Mouse (Mus musculus) midbrain, embryonic 11.5 days (tissue): Measurements from ENCODE around the gene Tgfbr3l. TPM values are rescaled to one million over a fixed set of nuclear protein-coding genes. Genes with fewer than 3 reads are reported as not detected.

Source experiments
- ATAC-seq: fragments of 200-750 bp; cut with Nextera tagmentation; 2 replicates; pipeline ENCODE4 v1.8.0; 2017; ENCODE audit warnings: moderate TSS enrichment, moderate library complexity; ENCODE audit not compliant: low FRiP score
- DNase-seq: peaks from one replicate; pipeline ENCODE4 v3.0.0; 2015; ENCODE audit warnings: low spot score; ENCODE audit errors: missing footprints
- H3K27ac ChIP-seq: fragments of 300-500 bp; sonication (generic); 2 replicates; pipeline ENCODE4 v1.5.1; 2014; ENCODE audit warnings: low read depth, low read length
- H3K27me3 ChIP-seq: fragments of 300-500 bp; sonication (generic); 2 replicates; pipeline ENCODE4 v1.6.1; 2014; ENCODE audit warnings: mild to moderate bottlenecking, low read length, moderate library complexity, mixed read lengths; ENCODE audit not compliant: control insufficient read depth, insufficient read depth
- H3K36me3 ChIP-seq: fragments of 300-500 bp; sonication (generic); 2 replicates; pipeline ENCODE4 v1.6.1; 2014; ENCODE audit warnings: mild to moderate bottlenecking, low read length, moderate library complexity, mixed read lengths; ENCODE audit not compliant: control insufficient read depth, insufficient read depth
- H3K4me1 ChIP-seq: fragments of 300-500 bp; sonication (generic); 2 replicates; pipeline ENCODE4 v1.6.1; 2014; ENCODE audit warnings: low read length; ENCODE audit not compliant: control insufficient read depth, insufficient read depth
- H3K4me2 ChIP-seq: fragments of 300-500 bp; sonication (generic); 2 replicates; pipeline ENCODE4 v1.6.1; 2014; ENCODE audit warnings: mild to moderate bottlenecking, moderate library complexity
- H3K4me3 ChIP-seq: fragments of 300-500 bp; sonication (generic); 2 replicates; pipeline ENCODE4 v1.5.1; 2014; ENCODE audit warnings: low read depth, low read length
- H3K9ac ChIP-seq: fragments of 300-500 bp; sonication (generic); 2 replicates; pipeline ENCODE4 v1.6.1; 2014; ENCODE audit warnings: low read length
- H3K9me3 ChIP-seq: fragments of 300-500 bp; sonication (generic); 2 replicates; pipeline ENCODE4 v1.6.1; 2016; ENCODE audit warnings: low read length; ENCODE audit not compliant: control insufficient read depth
- WGBS: fragments of 180-500 bp; shearing (Covaris S2); extraction: QIAGEN DNeasy Blood & Tissue Kit; methylation state at CpG from one replicate; pipeline ENCODE4 v1.1.7; 2014; 5-methylcytosine and 5-hydroxymethylcytosine counted together
- polyA plus RNA-seq: library from polyadenylated mRNA; unstranded; fragments of >200 nt; fragmentation: Nextera tagmentation; extraction: Ambion mirVana; gene quantifications from 2 replicates; pipeline ENCODE4 v1.2.1, GENCODE M21; 2014

Tgfbr3l gene
- polyA plus RNA-seq, 1 experiment from 2014 or later = 1.2 TPM

DNA sequence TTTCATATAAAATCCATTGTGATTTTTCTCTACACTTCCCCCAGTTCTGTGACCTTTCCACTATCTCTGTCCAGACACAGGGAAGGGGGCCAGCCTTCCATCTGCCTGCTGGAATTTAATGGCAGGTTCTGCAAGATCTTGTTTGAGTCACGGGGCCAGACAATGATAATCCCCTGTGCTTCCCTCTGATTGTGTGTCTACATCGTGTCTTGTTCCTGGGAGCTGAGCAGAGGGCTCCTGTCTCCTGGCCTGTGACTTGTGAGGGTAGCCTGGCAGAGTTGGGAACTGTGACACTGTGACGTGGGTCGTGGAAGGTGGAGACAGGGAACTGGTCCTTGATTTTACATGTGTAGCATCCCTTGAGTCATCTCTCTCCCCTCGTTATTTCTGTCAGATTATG, 18.2 kb upstream of the Tgfbr3l start:
- H3K27ac ChIP-seq = no peak overlapping the region
- H3K4me2 ChIP-seq = no peak overlapping the region
- WGBS = 70% methylated on average over 5 of the region's 5 CpGs
- no peaks in the 10 kb centered on the region for H3K9me3 ChIP-seq
- peaks cover 6% of the 10 kb centered on the region; the same call in 1 of the 2 replicates for H3K27me3 ChIP-seq
- no peak for DNase-seq
- H3K36me3 ChIP-seq = no peaks in the 10 kb centered on the region
- no peak overlapping the region for H3K9ac ChIP-seq
- 0 out of 2 replicates have a peak, but pooled peaks cover 5% of the 10 kb centered on the region for H3K4me1 ChIP-seq
- H3K4me3 ChIP-seq = no peak overlapping the region
- no peak for ATAC-seq

DNA sequence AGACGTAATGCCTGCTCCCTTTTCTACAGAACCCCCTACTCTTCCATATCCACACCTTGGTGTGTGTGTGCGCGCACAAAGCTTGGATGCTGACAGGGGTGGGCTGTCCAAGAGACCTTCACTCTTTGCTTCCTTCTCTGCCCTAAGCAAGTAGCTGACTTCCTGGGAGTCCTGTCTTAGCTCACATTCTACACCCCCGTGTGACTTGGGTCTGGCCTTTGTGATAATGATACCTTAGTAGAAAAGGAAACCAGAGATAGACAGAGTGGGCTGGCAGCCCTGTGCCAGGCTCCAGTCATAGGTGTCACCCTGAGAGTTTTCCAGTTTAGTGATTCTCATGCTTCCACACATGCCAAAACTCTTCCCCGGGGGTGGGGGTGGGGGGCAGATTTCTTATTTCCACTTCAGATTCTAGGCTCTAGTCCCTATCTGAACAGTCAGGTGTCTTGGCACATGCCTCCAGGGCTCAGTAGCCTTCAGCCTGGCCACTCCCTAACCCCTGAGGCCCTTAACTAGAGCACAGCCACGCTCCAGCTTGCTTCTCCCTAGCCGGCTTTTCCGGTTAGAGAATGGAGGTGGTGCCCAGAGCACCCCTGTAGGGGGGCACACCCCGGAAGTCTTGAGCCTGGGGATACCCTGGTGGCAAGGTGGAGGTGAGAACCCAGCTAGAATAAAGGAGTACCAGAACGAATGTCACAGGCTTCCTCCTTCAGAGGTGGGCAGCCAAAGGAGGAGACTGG, 17.2 kb upstream of the Tgfbr3l start:
- no peak overlapping the region for H3K9ac ChIP-seq
- peak; percentile 62 for DNase-seq
- H3K27ac ChIP-seq = no peak overlapping the region
- H3K9me3 ChIP-seq = no peaks in the 10 kb centered on the region
- 0 out of 2 replicates have a peak, but pooled peaks cover 5% of the 10 kb centered on the region for H3K4me1 ChIP-seq
- H3K4me2 ChIP-seq = no peak overlapping the region
- H3K36me3 ChIP-seq = no peaks in the 10 kb centered on the region
- peaks cover 6% of the 10 kb centered on the region; the same call in 1 of the 2 replicates for H3K27me3 ChIP-seq
- 67% methylated on average over 10 of the region's 10 CpGs for WGBS
- ATAC-seq = no peak
- no peak overlapping the region for H3K4me3 ChIP-seq

DNA sequence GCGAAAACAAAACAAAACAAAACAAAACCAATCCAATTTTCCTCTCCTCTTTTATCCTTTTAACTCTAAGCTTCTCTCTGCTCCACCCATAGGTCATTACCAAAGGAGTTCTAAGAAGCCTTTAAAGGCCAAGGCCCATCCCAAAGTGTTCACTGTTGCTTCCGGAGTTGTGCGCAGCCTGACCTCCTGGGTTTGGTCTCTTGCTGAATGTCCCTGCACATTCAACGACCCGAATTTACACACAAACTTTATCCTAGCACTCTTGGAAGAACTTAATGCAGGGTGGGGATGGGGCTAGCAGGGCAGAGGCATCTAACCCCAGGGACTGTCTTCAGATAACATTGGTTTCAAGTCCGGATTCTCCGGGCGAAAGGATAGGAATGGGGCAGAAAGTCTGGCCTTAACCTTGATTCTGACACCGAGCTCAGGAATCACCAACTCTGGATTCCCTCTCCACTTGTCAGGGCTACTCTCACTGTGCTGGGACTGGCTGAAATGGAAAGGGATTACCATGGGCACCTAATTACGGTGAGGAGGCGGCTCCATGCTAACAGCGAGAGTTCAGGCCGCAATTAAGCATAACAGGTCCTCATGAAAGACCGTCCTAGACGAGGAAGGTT, 10.1 kb upstream of the Tgfbr3l start:
- peak overlapping the region; percentile 74 for H3K4me2 ChIP-seq
- H3K4me3 ChIP-seq = peak overlapping the region; percentile 80
- peak overlapping the region; percentile 92 for H3K27ac ChIP-seq
- 0 out of 2 replicates have a peak, but pooled peaks cover 3% of the 10 kb centered on the region for H3K36me3 ChIP-seq
- no peaks in the 10 kb centered on the region for H3K9me3 ChIP-seq
- ATAC-seq (no peak; the same call in 1 of the 2 replicates), DNase-seq (peak; percentile 96)
- no peaks in the 10 kb centered on the region for H3K27me3 ChIP-seq
- peaks cover 16% of the 10 kb centered on the region for H3K4me1 ChIP-seq
- 19% methylated on average over 15 of the region's 15 CpGs for WGBS
- H3K9ac ChIP-seq = peak overlapping the region; percentile 86

DNA sequence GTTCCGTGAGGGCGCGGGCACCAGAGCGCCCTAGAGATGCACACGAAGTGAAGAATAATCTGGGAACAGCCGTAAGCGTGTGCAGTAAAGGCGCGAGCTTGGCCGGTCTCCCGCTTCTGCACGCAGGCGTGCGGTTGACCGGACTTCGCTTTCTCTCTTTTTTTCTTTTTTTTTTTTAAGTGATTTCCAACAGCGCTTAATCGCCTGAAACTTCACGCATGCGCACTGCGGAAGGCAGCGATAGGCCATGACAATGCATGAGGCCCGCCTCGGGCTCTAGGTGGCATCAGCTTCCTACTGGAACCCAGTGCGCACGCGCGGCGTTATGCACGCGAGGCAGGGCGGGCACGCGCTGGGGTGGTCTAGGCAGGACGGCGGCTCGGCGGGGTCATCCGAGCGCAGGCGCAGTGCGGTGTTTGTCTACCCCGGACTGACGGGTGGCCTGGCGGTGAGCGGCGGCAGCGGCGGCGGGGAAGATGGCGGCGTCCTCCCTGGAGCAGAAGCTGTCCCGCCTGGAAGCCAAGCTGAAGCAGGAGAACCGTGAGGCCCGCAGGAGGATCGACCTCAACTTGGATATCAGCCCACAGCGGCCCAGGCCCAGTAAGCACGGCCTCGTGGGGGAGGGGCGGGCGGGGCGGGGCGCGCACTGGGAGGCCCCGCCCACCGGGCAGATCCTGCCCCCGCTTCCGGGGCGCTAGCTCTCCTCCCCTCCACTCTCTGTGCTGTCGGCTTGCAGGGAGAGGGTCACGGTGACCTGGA, 9.4 kb upstream of the Tgfbr3l start, which contains the start of the genes Map2k7 and Gm49320:
Gene Map2k7, plus strand, starts transcription at position 307 of the 759 bp plus-strand sequence.
Gene Gm49320, plus strand, starts transcription at position 432 of the 759 bp plus-strand sequence.
- Histone ChIP-seq H3K27me3 (no peaks in the 10 kb centered on the region), H3K36me3 (peaks cover 5% of the 10 kb centered on the region; the same call in 1 of the 2 replicates), H3K9me3 (no peaks in the 10 kb centered on the region), H3K4me1 (peaks cover 16% of the 10 kb centered on the region), H3K27ac (peak within 1 kb of the TSS; percentile 92), H3K4me3 (peak within 1 kb of the TSS; percentile 80), H3K4me2 (peak within 1 kb of the TSS; percentile 88), H3K9ac (peak within 1 kb of the TSS; percentile 86)
- peak; percentile 95 for ATAC-seq
- peak; percentile 100 for DNase-seq
- under 1% methylated on average over 66 of the region's 71 CpGs for WGBS

DNA sequence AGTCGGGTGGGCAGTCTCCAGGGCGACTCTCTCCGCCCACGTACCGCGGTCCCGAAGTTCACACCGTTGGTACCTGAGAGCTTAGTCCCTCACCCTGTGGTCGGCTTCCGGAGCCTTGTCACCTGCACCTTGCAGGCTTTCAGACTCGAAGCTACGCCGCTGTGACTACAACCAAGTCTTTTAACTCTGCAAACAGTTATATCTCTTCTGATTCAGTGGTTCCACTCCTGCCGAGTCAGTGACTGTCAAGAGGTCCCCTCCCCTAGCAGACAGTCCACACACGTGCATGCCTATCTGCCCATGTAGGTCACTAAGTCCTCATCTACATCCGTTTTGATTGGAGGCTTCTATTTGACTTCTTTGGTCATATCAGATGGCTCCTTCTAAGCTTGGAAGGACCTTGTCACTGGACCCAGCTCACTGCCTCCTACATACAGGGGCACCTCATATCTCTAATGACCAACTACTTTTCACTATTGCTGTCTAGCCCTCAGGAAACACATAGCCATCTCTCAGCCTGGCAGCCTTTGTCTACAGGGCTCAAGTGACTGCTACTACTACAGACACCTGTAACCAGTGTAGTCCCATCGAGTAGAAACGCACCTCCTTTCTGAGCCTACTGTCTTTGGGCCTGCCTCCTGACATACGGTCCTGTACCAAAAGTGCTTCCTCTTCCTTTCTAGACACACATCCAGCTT, 8.7 kb upstream of the Tgfbr3l start:
- Histone ChIP-seq H3K9ac (peak overlapping the region; percentile 86), H3K9me3 (no peaks in the 10 kb centered on the region), H3K27me3 (no peaks in the 10 kb centered on the region), H3K4me2 (peak overlapping the region; percentile 88), H3K4me1 (peaks cover 16% of the 10 kb centered on the region), H3K36me3 (peaks cover 10% of the 10 kb centered on the region; the same call in 1 of the 2 replicates), H3K27ac (0 out of 2 replicates have a peak overlapping the region, but pooled peaks have one; percentile 84), H3K4me3 (peak overlapping the region; percentile 80)
- WGBS = 14% methylated on average over 19 of the region's 19 CpGs
- ATAC-seq = no peak; the same call in 1 of the 2 replicates
- no peak for DNase-seq

DNA sequence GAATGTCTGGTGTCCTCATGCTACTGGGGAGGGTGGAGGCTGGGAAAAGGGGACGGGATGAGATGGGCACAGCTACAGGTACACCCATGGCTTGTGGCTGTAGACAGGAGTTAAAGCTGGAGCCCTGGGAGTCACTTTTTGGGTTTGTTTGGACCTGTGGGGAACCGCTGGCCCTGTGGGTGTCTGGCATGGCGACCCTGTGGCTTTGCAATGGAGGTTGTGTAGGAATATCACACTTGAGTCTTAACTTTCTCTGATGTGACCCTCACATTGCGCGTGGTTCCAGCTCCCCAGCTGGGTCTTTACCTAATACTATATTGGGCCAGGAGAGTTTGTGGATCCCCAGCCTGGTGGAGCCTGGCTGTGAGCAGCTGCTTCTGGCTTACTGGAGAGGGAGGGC, 3.0 kb upstream of the Tgfbr3l start:
- WGBS = 92% methylated on average over 5 of the region's 5 CpGs

DNA sequence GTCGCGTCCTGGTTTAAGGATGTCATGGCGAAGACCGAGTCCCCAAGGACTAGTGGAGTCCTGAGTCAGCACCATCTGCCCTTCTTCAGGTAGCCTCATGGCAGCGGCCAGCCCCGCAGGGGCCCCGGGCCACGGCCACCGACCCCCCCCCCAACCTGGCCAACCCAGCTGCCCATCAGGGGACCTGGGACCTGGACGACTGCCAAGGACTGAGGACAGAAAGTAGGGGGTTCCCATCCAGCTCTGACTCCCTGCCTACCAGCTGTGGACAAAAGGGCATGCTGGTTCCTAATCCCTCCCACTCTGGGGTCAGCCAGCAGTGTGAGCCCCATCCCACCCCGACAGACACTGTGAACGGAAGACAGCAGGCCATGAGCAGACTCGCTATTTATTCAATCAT, 2.3 kb upstream of the Tgfbr3l start:
- Histone ChIP-seq H3K4me1 (peaks cover 8% of the 10 kb centered on the region), H3K4me2 (no peak overlapping the region), H3K9me3 (no peaks in the 10 kb centered on the region), H3K9ac (no peak overlapping the region), H3K36me3 (peaks cover 25% of the 10 kb centered on the region), H3K27ac (no peak overlapping the region), H3K4me3 (no peak overlapping the region), H3K27me3 (peaks cover 4% of the 10 kb centered on the region; the same call in 1 of the 2 replicates)
- WGBS = 89% methylated on average over 12 of the region's 13 CpGs
- ATAC-seq = no peak
- DNase-seq = no peak

More for the DNA sequence above, 3.0 kb upstream of the Tgfbr3l start:
- H3K4me2 ChIP-seq = no peak overlapping the region
- ATAC-seq (no peak), DNase-seq (no peak)
- peaks cover 28% of the 10 kb centered on the region for H3K36me3 ChIP-seq
- H3K9ac ChIP-seq = no peak overlapping the region
- H3K9me3 ChIP-seq = no peaks in the 10 kb centered on the region
- peaks cover 4% of the 10 kb centered on the region; the same call in 1 of the 2 replicates for H3K27me3 ChIP-seq
- H3K27ac ChIP-seq = no peak overlapping the region
- H3K4me1 ChIP-seq = peaks cover 10% of the 10 kb centered on the region
- H3K4me3 ChIP-seq = no peak overlapping the region

DNA sequence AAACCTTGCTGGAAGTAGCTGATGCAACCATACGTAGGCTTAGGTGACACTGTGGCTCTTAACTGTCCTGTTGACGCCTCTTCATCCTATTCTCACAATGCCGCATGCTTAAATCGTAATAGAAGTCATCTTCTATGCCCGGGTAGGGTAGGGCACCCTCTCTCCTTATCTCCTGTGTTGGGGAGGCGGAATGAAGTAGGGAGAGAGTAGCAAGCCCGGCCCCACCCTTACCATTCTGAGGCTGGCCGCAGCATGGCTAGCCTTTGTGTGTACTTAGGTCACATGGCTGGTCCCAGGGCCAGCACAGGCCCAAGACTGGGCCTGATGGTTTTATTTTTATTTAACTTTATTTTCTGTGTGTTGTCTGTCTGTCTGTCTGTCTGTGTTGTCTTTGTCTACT, 773 bp upstream of the Tgfbr3l start:
- Histone ChIP-seq H3K27me3 (peaks cover 4% of the 10 kb centered on the region; the same call in 1 of the 2 replicates), H3K4me3 (no peak overlapping the region), H3K9me3 (no peaks in the 10 kb centered on the region), H3K27ac (no peak overlapping the region), H3K4me1 (peaks cover 9% of the 10 kb centered on the region), H3K4me2 (no peak overlapping the region), H3K9ac (no peak overlapping the region), H3K36me3 (peaks cover 25% of the 10 kb centered on the region)
- DNase-seq (no peak), ATAC-seq (no peak)
- 92% methylated on average over 8 of the region's 8 CpGs for WGBS
